Mouse (Mus musculus): ENCODE data around the gene Hikeshi. TPM values are rescaled to one million over a fixed set of nuclear protein-coding genes. Genes with fewer than 3 reads are reported as not detected.

Hikeshi gene
- total and polyA plus RNA-seq, 3 experiments = 66.6 to 126 (median 67.5) TPM

- H3K9me3 ChIP-seq (replicated peaks; ENCODE audit: low read length) = no peaks in the 10 kb centered on the region
- no peak overlapping the region for H3K27ac ChIP-seq (ENCODE audit: insufficient read depth, low read depth)
- dilution Hi-C loops (cut with MboI; ENCODE audit: extremely low pct_ligation_motif_present, extremely low pct_unique_long_range_greater_than_20kb, low sequenced_read_pairs) = no loop called here
- H3K4me3 ChIP-seq (replicated peaks in 1 of 3; ENCODE audit: low read depth in 2 of 3, low read length in 2 of 3, poor library complexity in 1 of 3) = no peak overlapping the region
- H3K79me2 ChIP-seq (replicated peaks; ENCODE audit: control insufficient read depth, extremely low read depth, insufficient read depth, poor library complexity, severe bottlenecking) = no peaks in the 10 kb centered on the region
- H3K27me3 ChIP-seq (replicated peaks) = no peaks in the 10 kb centered on the region
- no peak for TF ChIP-seq IRF4 (IDR thresholded peaks at IDR 0.05; ENCODE audit: low read depth, low read length)
- no peak for TF ChIP-seq USF1 (IDR thresholded peaks at IDR 0.05; ENCODE audit: low read depth, low read length)
- no peak for TF ChIP-seq SIN3A (IDR thresholded peaks at IDR 0.05; ENCODE audit: low read length)
- no peak for TF ChIP-seq NELFE (IDR thresholded peaks at IDR 0.05; ENCODE audit: low read depth, low read length)
- TF ChIP-seq HCFC1 (IDR thresholded peaks at IDR 0.05; ENCODE audit: low read depth, low read length) = no peak
- TF ChIP-seq MAFK (IDR thresholded peaks at IDR 0.05; ENCODE audit: insufficient replicate concordance, low read length) = no peak
- no peak for TF ChIP-seq POLR2A (IDR thresholded peaks at IDR 0.05; ENCODE audit: low read depth, low read length)
- TF ChIP-seq USF2 (conservative IDR thresholded peaks at IDR 0.05; ENCODE audit: low read depth, low read length) = no peak
- no peak for TF ChIP-seq POLR2AphosphoS2 (IDR thresholded peaks at IDR 0.05; ENCODE audit: low read depth, low read length)
- TF ChIP-seq JUN (IDR thresholded peaks at IDR 0.05; ENCODE audit: insufficient read depth, low read depth, low read length) = no peak
- H3K4me1 ChIP-seq (ENCODE audit: control insufficient read depth in 1 of 2, insufficient read depth in 2 of 2) = no peaks in the 10 kb centered on the region
- in situ Hi-C loops (cut with MboI; ENCODE audit: low pct_ligation_motif_present, low pct_unique_long_range_greater_than_20kb, low sequenced_read_pairs) = no loop called here
- no peak overlapping the region for H3K4me2 ChIP-seq (ENCODE audit: insufficient read depth, low read depth, poor library complexity, severe bottlenecking)
- H3K9ac ChIP-seq (ENCODE audit: insufficient read depth, low read depth) = no peak overlapping the region
- H3K36me3 ChIP-seq (replicated peaks in 1 of 2; ENCODE audit: control insufficient read depth in 1 of 2, insufficient read depth in 1 of 2, low read length in 1 of 2) = no peaks in the 10 kb centered on the region
- no peak for DNase-seq (ENCODE audit: extremely low read depth)
Measured at GRCm38 (mm10) chr7:89908899-89909621, 31.9 kb downstream of the Hikeshi start.

DNA sequence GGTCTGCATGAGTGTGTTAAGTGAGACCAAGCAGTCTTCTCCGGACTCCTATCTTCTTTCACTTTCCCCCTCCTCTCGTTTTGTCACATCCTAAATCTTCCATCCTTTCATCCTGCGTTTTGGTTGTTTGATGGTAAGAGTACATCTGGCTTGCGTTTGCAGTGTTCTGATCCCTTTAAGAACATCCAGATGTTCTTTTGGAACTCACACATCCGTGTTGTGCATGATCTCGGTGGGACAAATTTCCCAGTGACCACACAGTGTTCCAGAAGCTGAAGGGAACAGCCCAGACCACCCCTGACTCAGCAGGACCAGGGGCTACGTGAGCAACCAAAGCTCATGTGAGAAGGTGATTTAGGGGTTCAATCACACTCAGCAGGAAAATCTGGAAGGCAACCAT lies 32.6 kb downstream of the Hikeshi start:
- no peaks in the 10 kb centered on the region for H3K9me3 ChIP-seq (replicated peaks; ENCODE audit: low read length)
- no peak for DNase-seq (ENCODE audit: extremely low read depth)
- in situ Hi-C loops (cut with MboI; ENCODE audit: low pct_ligation_motif_present, low pct_unique_long_range_greater_than_20kb, low sequenced_read_pairs) = no loop called here
- H3K4me2 ChIP-seq (ENCODE audit: insufficient read depth, low read depth, poor library complexity, severe bottlenecking) = no peak overlapping the region
- H3K4me3 ChIP-seq (replicated peaks in 1 of 3; ENCODE audit: low read depth in 2 of 3, low read length in 2 of 3, poor library complexity in 1 of 3) = no peak overlapping the region
- H3K9ac ChIP-seq (ENCODE audit: insufficient read depth, low read depth) = no peak overlapping the region
- H3K27ac ChIP-seq (ENCODE audit: insufficient read depth, low read depth) = no peak overlapping the region
- TF ChIP-seq JUND (conservative IDR thresholded peaks at IDR 0.05; ENCODE audit: low read depth, low read length) (no peak), KAT2A (IDR thresholded peaks at IDR 0.05; ENCODE audit: insufficient replicate concordance, low read length) (no peak), USF1 (IDR thresholded peaks at IDR 0.05; ENCODE audit: low read depth, low read length) (no peak), POLR2A (IDR thresholded peaks at IDR 0.05; ENCODE audit: low read depth, low read length) (no peak), MAX (IDR thresholded peaks at IDR 0.05; ENCODE audit: low read length) (no peak), BHLHE40 (IDR thresholded peaks at IDR 0.05; ENCODE audit: low read depth, low read length) (no peak), ETS1 (conservative IDR thresholded peaks at IDR 0.05; ENCODE audit: low read depth, low read length) (no peak), TCF12 (IDR thresholded peaks at IDR 0.05; ENCODE audit: low read depth, low read length) (no peak), JUN (IDR thresholded peaks at IDR 0.05; ENCODE audit: insufficient read depth, low read depth, low read length) (no peak), MXI1 (IDR thresholded peaks at IDR 0.05; ENCODE audit: low read depth, low read length) (no peak), SMC3 (IDR thresholded peaks at IDR 0.05; ENCODE audit: low read depth, low read length) (no peak), CHD2 (IDR thresholded peaks at IDR 0.05; ENCODE audit: low read length) (no peak), E2F4 (IDR thresholded peaks at IDR 0.05; ENCODE audit: insufficient replicate concordance, low read depth, low read length) (no peak)
- H3K36me3 ChIP-seq (replicated peaks in 1 of 2; ENCODE audit: control insufficient read depth in 1 of 2, insufficient read depth in 1 of 2, low read length in 1 of 2) = no peaks in the 10 kb centered on the region
- no peaks in the 10 kb centered on the region for H3K27me3 ChIP-seq (replicated peaks)
- dilution Hi-C loops (cut with MboI; ENCODE audit: extremely low pct_ligation_motif_present, extremely low pct_unique_long_range_greater_than_20kb, low sequenced_read_pairs) = no loop called here
- no peaks in the 10 kb centered on the region for H3K4me1 ChIP-seq (ENCODE audit: control insufficient read depth in 1 of 2, insufficient read depth in 2 of 2)
- no peaks in the 10 kb centered on the region for H3K79me2 ChIP-seq (replicated peaks; ENCODE audit: control insufficient read depth, extremely low read depth, insufficient read depth, poor library complexity, severe bottlenecking)

Measured in CH12.LX (cell line).